Mouse (Mus musculus) small intestine, adult 10 weeks (tissue): ENCODE data around the gene Cox4i2. TPM values are rescaled to one million over a fixed set of nuclear protein-coding genes. Genes with fewer than 3 reads are reported as not detected.

ENCODE experiments used
- polyA plus RNA-seq: library from polyadenylated mRNA; stranded (reverse); fragments of 350-450 nt; fragmentation: Illumina TruSeq; extraction: RNeasy Lipid Tissue Mini Kit (QIAGEN cat#74804); gene quantifications from one replicate; pipeline ENCODE4 v1.2.3, GENCODE M21; 2014; ENCODE audit warnings: low replicate concordance

Cox4i2 gene
- polyA plus RNA-seq, result not detected

GRCm38 (mm10) chr2:152753944-152754711, at the start of gene Cox4i2:
Cox4i2 (plus strand) TSS chr2:152754173.

GRCm38 (mm10) chr2:152736090-152736601, 17.8 kb upstream of the Cox4i2 start, which contains the start of gene Id1:
Id1 (plus strand) TSS chr2:152736251.

Other genes starting within 250 kb of the Cox4i2 start
- not detected for gene Defb26, start 242.5 kb upstream of the Cox4i2 start, polyA plus RNA-seq
- gene Defb28, start 235.9 kb upstream of the Cox4i2 start, polyA plus RNA-seq, result not detected
- not detected for gene Defb29, start 214.1 kb upstream of the Cox4i2 start, polyA plus RNA-seq
- gene Gm17416, start 184.8 kb upstream of the Cox4i2 start, polyA plus RNA-seq, result not detected
- gene Defb21, start 181.4 kb upstream of the Cox4i2 start, polyA plus RNA-seq, result not detected
- gene Defb19, start 173.9 kb upstream of the Cox4i2 start, polyA plus RNA-seq, result not detected
- not detected for gene Defb45, start 154.8 kb upstream of the Cox4i2 start, polyA plus RNA-seq
- gene Defb36, start 149.8 kb upstream of the Cox4i2 start, polyA plus RNA-seq, result not detected
- gene Defb25, start 131.1 kb upstream of the Cox4i2 start, polyA plus RNA-seq, result not detected
- gene Rem1, start 127.2 kb upstream of the Cox4i2 start, polyA plus RNA-seq, result 0.26 TPM
- gene H13, start 84.7 kb upstream of the Cox4i2 start, polyA plus RNA-seq, result 11.7 TPM
- 15.6 TPM for gene Mcts2, start 67.1 kb upstream of the Cox4i2 start, polyA plus RNA-seq
- gene Id1, start 17.9 kb upstream of the Cox4i2 start, polyA plus RNA-seq, result 52.8 TPM
- 8.1 TPM for gene Bcl2l1, start 77.6 kb downstream of the Cox4i2 start, polyA plus RNA-seq
- 13.3 TPM for gene Tpx2, start 93.8 kb downstream of the Cox4i2 start, polyA plus RNA-seq
- not detected for gene Mylk2, start 157.2 kb downstream of the Cox4i2 start, polyA plus RNA-seq
- gene Foxs1, start 179.0 kb downstream of the Cox4i2 start, polyA plus RNA-seq, result not detected
- not detected for gene Dusp15, start 197.5 kb downstream of the Cox4i2 start, polyA plus RNA-seq
- not detected for gene Ttll9, start 208.3 kb downstream of the Cox4i2 start, polyA plus RNA-seq